Mouse (Mus musculus) left cerebral cortex, adult 18-20 months (tissue): ENCODE results near the gene Insrr. TPM values are rescaled to one million over a fixed set of nuclear protein-coding genes. Genes with fewer than 3 reads are reported as not detected.
"Not testable (repeated sequence)": the region's sequence is repeated elsewhere in the genome, so short reads cannot be mapped to it uniquely, and the experiment has no call there.

Source experiments
- DNase-seq, 2 experiments: peaks; one replicate each; pipeline ENCODE4 v3.0.0; 2021 to 2022; ENCODE audit warnings: low spot score in 2 of 2, mixed read lengths in 1 of 2
- total RNA-seq, 2 experiments: library from RNA; stranded (reverse); gene quantifications; 2 replicates each; pipeline ENCODE4 v1.2.3; 2021

Gene Insrr
- total RNA-seq, 2 experiments from 2014 or later = 0.72 to 0.96 TPM

DNA sequence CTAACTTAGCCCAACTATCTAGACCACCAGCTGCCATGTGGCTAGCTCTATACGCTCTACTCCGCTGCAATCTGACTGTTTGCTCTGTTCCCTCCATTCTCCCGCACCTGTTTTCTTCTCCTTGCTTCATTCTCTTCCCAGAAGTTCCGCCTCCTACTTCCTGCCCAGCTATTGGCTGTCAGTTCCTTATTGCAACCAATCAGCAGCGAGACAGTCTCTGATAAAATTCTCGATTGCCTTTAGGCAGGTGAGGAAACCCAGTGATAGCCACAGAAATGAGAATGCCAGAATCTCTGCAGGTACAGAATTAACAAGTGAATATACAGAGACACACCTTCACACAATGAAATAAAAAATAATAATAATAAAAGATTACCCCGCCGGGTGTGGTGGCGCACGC, 32.3 kb downstream of the Insrr start:
- DNase-seq = no peak

DNA sequence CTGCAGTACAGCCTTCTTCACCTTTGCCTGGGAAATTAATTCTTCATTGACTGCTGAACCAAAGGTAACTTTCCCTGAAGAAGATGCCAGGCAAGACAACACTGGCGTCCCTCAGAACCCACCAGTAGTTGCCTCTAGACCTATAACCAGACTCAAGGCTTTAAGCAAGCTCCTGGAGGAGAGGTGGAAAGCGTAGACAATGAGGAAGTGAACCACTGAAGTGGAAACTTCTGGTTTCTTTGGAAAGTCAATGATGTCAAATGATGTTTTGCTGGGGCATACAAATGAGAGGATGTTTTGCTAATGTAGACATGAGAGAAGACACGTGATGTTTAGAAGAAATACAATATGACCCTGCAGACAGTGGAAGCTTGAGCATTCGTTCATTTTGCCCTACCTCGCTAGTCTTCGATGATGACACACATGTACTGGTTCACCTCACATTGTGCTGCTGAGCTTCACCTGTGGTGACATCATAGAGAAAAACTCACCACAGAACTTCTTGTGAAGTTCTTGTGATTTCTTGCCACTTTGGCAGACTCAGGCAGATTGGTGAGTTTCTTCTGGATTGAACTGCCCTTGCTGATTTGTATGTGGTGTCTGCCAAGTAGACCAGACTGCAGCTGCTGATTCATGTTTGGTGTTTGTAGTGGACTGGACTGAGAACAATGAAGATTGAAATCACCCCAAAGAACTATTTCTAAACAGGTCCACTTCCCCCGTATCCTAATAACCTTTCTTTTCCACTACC, 35.5 kb downstream of the Insrr start:
- no peak for DNase-seq

DNA sequence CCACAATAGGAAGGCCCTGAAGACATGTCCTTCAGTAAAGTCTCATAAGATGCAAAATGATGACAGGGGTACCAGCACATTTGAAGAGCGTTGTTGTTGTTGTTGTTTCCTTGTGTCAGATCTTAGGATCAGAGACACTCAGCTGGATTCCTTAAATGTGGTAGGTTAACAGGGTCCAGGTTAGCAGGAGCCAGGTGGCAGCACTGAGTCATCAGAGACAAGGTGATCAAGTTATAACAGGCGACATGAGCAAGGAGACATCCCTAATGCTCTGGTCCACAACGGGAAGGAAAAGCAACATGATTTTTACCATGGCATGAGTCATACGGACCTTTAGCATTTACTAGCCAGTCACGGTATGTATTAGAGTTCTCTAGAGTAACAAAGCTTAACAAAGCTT, 36.7 kb downstream of the Insrr start:
- DNase-seq = no peak

DNA sequence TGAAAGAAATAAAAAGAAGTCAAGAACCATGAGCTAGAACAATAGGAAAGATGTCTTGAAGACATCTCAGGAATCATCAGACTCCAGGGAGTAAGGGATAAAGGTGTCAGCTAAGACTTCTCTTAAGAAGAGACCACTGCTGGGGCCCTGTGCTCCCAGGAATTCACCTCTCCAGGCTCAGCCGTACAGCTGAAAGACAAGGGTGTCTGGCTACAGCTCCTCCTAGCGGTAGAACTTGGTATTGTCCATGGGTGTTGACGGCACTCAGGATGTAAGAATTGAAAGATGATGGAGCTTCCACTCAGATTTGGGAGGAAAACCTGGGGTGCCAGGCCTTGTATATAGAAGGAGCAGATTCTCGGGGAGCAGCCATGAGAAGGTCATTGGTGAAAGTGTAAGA, 41.9 kb downstream of the Insrr start:
- peak; percentile 75 to 91 for DNase-seq

DNA sequence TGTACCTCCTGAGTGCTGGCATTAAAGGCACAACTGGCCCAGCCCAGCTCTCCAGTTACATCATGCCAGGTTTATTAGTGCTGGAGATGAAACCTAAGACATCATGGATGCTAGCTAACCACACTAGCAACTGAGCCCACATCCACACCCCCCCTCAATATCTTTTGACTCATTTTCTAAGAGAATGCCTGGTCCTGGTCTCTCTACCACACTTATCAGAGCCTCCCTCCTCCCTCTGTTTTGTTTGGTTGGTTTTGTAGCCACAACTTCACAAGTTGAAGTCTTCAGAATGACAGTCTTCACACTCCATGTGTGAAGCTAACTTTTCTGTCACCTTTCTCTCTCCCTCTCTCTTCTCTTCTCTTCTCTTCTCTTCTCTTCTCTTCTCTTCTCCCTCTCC, 44.1 kb downstream of the Insrr start:
- no peak for DNase-seq

DNA sequence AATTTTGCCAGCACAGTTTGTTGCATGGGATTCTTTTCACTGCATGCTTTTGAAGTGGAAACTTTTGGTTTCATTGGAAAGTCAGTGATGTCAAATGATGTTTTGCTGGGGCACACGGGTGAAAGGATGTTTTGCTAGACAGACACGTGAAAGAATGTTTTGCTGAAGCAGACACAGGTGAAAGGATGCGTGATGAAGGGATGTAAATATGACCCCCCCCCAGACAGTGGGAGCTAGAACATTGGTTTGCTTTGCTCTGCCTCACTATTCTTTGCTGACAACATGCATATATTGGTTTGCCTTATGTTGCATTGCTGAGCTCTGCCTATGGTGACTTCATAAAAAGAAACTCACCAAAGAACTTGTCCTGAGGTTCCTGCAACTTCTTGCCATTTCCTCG, 48.2 kb downstream of the Insrr start:
- no peak for DNase-seq

DNA sequence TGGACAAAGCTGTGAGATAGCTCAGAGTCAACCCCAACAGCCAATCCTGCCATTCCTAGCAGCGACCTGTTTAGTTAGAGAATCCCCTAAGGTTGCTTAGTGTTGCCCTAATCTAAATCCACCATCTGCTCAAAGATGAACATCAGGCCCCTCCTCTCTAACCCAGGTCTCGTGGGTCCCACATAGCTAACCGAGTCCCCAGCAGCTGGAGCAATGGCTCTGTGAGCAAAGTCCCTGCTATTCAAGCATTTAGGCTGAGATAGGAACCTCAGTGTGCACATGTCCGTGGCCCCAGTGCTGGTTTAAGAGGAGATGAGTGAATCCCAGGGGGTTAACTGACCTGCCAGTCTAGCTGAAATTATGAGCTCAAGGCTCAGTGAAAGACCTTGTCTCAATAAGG, 49.4 kb downstream of the Insrr start:
- no peak for DNase-seq

DNA sequence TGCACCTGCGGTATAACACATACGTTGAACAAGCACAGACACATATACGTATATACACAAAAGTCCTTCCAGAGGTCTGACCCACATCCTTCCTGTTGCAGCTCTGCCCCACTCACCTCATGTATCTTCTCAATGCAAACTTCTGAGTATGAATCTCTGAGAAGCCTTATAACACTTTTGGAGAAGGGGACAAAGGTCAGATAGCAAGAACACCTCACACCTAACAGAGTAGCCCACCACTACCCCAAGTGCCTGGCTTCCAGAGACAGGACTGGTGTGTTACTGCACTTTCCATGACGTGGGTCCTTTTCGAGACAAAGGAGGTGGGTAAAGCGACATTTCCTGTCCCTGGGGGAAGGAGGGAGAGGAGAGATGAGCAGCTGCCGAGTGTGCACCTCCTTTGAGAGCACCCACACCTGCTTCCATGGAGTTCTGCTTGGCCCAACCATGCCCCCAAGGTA, 49.9 kb downstream of the Insrr start, which contains the start of gene Sh2d2a:
Gene Sh2d2a (plus strand): TSS at position 106 of the 461 bp plus-strand sequence.
- DNase-seq = no peak

DNA sequence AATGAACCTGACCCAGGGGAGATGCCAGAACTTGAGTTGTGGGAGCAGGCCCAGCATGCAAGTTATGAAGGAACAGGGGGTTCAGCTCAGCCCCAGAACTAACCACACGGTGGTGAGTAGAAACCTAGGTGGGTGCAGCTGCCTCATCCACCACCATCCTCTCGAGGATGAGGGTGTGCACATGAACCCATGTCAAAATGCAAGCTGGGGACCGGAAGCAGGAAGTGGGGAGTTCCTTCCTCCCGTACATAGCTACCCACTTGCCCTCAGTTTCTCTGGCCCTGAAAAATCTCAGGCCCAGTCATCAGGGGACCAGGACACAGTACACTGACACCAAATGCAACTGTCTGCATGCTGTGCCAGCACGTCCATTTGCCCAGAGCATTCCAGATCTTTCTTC, 50.9 kb downstream of the Insrr start:
- no peak for DNase-seq

DNA sequence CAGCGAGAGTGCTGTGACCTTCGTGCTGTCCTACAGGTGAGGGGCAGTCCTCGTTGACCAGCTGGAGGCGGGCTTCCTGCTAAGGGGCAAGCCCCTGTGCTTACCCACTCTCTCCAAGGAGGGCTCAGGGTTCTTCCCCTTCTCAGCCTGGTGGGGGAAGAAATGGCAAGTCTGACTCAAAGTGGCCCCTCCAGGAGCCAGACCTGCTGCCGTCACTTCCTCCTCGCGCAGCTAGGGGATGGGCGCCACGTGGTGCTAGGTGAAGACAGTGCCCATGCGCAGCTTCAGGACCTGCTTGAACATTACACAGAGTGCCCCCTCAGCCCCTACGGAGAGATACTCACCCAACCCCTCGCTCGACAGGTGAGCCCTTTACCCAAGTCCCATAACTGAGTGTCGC, 52.4 kb downstream of the Insrr start:
- no peak for DNase-seq

DNA sequence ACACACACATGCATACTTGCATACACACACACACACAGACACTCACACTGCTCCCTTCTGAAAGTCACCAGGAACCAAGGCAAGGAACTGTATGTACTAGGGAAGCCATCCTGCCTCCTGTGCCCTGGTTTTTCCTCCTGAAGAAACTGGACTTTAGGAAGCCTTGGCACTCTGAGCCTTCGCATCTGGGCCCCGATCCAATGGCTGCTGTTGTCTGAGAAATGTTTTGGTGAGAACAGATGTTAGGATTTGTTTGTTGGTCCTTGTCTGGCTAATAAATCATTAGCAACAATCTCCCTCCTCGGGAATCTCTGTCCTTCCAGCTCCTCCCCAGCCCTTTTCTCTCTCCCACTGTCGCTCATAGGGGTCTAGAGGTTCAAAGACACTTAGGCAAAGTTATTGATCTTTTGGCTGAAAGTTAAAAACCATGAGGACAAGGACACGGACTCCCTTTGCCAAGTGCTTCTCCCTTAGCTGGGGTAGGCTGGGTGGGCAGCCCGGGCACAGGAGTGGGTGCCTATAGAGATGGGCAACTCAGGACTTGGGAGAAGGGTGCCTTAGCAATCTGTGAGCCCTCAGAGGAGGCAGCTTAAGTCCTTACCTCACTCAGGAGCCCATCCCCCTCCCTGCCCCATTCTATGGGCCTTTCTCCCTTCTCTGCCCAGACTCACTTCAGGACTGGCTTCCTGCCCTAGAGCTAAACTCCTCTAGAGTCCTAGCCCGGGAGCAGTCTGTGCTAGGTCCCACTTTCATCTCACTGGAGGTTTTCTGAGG, 58.2 kb downstream of the Insrr start:
- no peak for DNase-seq

DNA sequence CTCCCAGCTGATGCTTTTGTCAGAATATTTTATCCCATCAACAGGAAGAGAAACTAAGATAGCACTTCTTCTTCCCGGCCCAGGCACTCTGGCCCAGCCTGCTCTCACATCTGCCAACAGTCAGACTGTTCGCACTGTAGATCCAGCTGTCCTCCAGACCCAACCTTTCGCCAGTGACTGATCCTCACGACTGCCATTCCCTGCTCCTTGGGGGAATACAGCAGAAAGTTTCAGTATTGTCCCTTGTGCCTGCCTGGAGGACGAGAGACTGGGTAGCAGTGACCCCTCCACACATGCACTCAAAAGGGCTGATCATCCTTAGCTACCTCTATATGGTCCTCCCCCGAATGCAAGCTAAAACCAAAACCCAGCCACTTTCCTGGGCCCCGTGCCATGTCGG, 59.2 kb downstream of the Insrr start:
- DNase-seq = no peak

DNA sequence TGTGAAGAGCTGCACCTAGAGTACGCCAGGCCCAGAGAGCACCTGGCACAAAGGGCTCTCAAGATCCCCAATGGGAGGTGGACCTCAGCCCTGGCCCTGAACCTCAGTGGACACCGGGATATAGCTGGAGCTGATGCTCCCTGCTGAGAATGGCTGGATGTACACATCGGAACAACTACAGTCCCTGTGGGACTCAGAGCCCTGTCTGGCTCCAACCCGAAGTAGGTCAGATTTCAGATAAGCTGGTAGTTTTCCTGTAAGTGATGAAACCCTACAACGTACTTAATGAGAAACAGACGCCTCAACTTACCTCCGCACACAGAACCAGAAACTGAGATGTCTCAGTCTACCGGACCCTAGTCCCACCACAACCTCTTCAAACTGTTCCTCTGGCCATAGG, 60.9 kb downstream of the Insrr start:
- no peak for DNase-seq

DNA sequence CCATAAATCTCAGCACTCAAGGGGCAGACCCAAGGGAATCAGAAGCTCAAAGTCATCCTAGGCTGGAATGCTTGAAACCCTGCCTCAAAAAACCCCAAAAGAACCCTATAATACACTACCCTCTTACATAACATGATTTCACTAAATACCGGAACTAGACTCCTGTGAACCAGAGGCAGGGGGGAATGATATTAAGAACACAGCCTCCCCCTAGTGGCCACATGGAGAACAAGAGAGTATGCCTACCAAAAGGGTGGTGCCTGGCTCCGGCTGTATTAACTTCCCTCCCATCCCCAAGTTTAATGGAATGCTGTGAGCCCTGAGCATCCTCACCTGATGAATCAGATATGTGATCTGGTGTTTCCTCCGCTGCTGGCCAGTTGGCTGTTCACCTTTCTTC, 63.1 kb downstream of the Insrr start:
- peak; percentile 64 to 69 for DNase-seq

DNA sequence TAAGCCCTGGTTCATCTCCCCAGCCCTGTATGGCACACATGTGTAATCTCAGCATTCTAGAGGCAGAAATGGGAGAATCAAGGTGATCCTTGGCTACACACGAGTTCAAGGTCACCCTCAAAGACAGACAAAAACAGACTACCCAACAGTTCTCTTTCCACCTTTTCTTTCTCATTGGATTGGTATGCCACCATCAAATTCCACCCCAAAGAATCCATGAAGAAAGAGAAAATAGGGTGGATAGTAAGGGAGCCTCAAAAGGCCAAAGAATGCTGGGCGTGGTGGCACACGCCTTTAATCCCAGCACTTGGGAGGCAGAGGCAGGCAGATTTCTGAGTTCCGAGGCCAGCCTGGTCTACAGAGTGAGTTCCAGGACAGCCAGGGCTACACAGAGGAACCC, 67.4 kb downstream of the Insrr start:
- DNase-seq = not testable (repeated sequence)

Other genes with a start within 250 kb of the Insrr start
- 10 to 100 TPM; 58.3 to 60.9 TPM for gene Arhgef11, start 179.4 kb upstream of the Insrr start, total RNA-seq
- under 1 TPM in 1 of 2 experiments, not detected in 1; 0.79 TPM for gene Lrrc71, start 48.3 kb upstream of the Insrr start, total RNA-seq
- under 1 TPM; 0.49 to 0.95 TPM for gene Ntrk1, start 1.8 kb upstream of the Insrr start, total RNA-seq
- gene Pear1, start 27.4 kb downstream of the Insrr start, total RNA-seq = 1 to 10 TPM; 7.0 to 7.5 TPM
- gene Sh2d2a, start 49.8 kb downstream of the Insrr start, total RNA-seq = not detected
- 10 to 100 TPM; 58.4 to 59.5 TPM for gene Prcc, start 88.7 kb downstream of the Insrr start, total RNA-seq
- gene Hdgf, start 109.4 kb downstream of the Insrr start, total RNA-seq = 100 to 1,000 TPM; 154 TPM
- 10 to 100 TPM; 53.6 to 53.7 TPM for gene Mrpl24, start 122.6 kb downstream of the Insrr start, total RNA-seq
- 10 to 100 TPM; 13.4 to 14.0 TPM for gene Isg20l2, start 133.4 kb downstream of the Insrr start, total RNA-seq
- 10 to 100 TPM; 19.2 to 21.2 TPM for gene Rrnad1, start 133.8 kb downstream of the Insrr start, total RNA-seq
- gene Crabp2, start 151.7 kb downstream of the Insrr start, total RNA-seq = 1 to 10 TPM; 7.9 to 8.4 TPM
- 1 to 10 TPM; 4.6 to 9.5 TPM for gene Nes, start 174.1 kb downstream of the Insrr start, total RNA-seq
- gene Bcan, start 203.3 kb downstream of the Insrr start, total RNA-seq = 100 to 1,000 TPM; 221 to 244 TPM
- 10 to 100 TPM; 22.6 to 24.1 TPM for gene Hapln2, start 230.6 kb downstream of the Insrr start, total RNA-seq
- gene Gpatch4, start 246.2 kb downstream of the Insrr start, total RNA-seq = 10 to 100 TPM; 14.8 to 19.5 TPM